Mouse (Mus musculus) forebrain, embryonic 14.5 days (tissue): ENCODE results near the gene Dars. TPM values are rescaled to one million over a fixed set of nuclear protein-coding genes. Genes with fewer than 3 reads are reported as not detected.
A peak's percentile ranks its signal among the peaks of the same experiment; 100 is the strongest.

ENCODE experiments used
- ATAC-seq: fragments of 200-750 bp; cut with Nextera tagmentation; 2 replicates; pipeline ENCODE4 v1.8.0; 2017; ENCODE audit warnings: mild to moderate bottlenecking, moderate library complexity
- DNase-seq: peaks from one replicate; pipeline ENCODE4 v3.0.0-alpha.2; 2015; ENCODE audit warnings: low spot score
- H3K27ac ChIP-seq: fragments of 300-500 bp; sonication (generic); 2 replicates; pipeline ENCODE4 v1.5.1; 2014; ENCODE audit warnings: low read depth, mild to moderate bottlenecking, control low read depth, low read length, moderate library complexity
- H3K27me3 ChIP-seq: fragments of 300-500 bp; sonication (generic); replicated peaks from 2 replicates; pipeline ENCODE4 v1.6.1; 2014; ENCODE audit warnings: low read length, control low read depth, mixed read lengths; ENCODE audit not compliant: control insufficient read depth, insufficient read depth
- H3K36me3 ChIP-seq: fragments of 300-500 bp; sonication (generic); 2 replicates; pipeline ENCODE4 v1.6.1; 2014; ENCODE audit warnings: low read length, control low read depth; ENCODE audit not compliant: control insufficient read depth, insufficient read depth
- H3K4me1 ChIP-seq: fragments of 300-500 bp; sonication (generic); 2 replicates; pipeline ENCODE4 v1.6.1; 2014; ENCODE audit warnings: antibody characterized with exemption, low read length, control low read depth; ENCODE audit not compliant: control insufficient read depth, insufficient read depth
- H3K4me2 ChIP-seq: fragments of 300-500 bp; sonication (generic); 2 replicates; pipeline ENCODE4 v1.6.1; 2014; ENCODE audit warnings: mild to moderate bottlenecking, control low read depth, low read length
- H3K4me3 ChIP-seq: fragments of 300-500 bp; sonication (generic); 2 replicates; pipeline ENCODE4 v1.5.1; 2014; ENCODE audit warnings: low read depth, low read length, control low read depth
- H3K9ac ChIP-seq: fragments of 300-500 bp; sonication (generic); 2 replicates; pipeline ENCODE4 v1.6.1; 2014; ENCODE audit warnings: mild to moderate bottlenecking, low read length, control low read depth, moderate library complexity
- H3K9me3 ChIP-seq: fragments of 300-500 bp; sonication (generic); replicated peaks from 2 replicates; pipeline ENCODE4 v1.6.1; 2016; ENCODE audit warnings: low read length, control low read depth, mixed read lengths; ENCODE audit not compliant: control insufficient read depth
- WGBS: fragments of 180-500 bp; shearing (Covaris S2); extraction: QIAGEN DNeasy Blood & Tissue Kit; methylation state at CpG from one replicate; pipeline ENCODE4 v1.1.7; 2014; 5-methylcytosine and 5-hydroxymethylcytosine counted together
- polyA plus RNA-seq: library from polyadenylated mRNA; unstranded; fragments of >200 nt; fragmentation: Nextera tagmentation; extraction: Ambion mirVana; gene quantifications from 2 replicates; pipeline ENCODE4 v1.2.1, GENCODE M21; 2014

The Dars gene
- polyA plus RNA-seq = 105 and 111 TPM in 2 replicates

DNA sequence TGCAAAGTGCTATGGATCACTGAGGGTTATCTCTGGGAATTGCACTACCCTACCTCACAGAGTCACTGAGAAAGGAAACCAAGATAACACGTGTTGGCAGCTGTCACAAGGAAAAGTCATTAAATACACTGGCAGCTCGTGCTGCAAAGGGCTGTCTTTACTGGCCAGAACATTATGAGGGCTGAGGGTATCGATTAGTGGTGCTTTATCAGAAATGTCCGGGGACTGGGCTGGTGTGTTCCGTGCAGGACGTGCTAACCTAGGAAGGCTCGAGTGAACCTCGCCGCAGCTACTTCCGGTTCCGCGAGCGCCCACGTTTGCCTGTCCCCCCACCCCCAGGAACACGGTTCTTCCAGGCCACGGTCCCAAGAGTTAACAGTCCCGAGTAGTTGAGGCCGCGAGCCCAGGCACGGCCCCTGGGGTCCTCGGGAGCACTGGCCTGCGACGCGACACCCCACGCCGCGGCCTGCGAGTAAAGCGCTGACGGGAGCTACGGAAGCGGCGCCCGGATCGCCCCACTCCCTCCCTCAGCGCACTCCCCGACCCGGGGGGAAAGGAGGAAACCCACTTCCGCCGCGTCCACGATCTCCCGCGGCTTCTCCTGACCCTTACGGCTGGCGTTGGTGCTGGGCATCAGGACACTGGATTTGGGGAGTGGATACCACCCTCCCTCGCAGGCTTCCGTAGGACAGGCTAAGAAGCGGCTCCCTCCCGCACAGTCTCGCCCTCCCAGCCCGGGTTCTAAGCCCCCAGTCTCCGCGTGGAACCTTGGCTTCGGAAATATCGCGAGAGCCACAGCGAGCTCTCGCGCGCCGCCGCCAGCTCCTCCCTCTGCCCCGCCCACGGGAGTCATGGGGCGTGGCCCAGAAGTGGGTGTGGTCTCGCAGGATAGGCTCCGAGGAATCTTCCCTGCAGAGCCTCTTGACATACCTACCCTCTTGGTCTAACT, at the start of gene Dars:
TSS of gene Dars (minus strand) at position 785 of the 949 bp plus-strand sequence.
- DNase-seq (peak; percentile 94), ATAC-seq (peak; percentile 94)
- H3K4me3 ChIP-seq = peak within 1 kb of the TSS; percentile 92
- H3K27ac ChIP-seq = peak within 1 kb of the TSS; percentile 81
- peaks cover 10% of the 10 kb centered on the region for H3K36me3 ChIP-seq
- H3K4me2 ChIP-seq = peak within 1 kb of the TSS; percentile 68
- WGBS = under 1% methylated on average over 68 of the region's 68 CpGs
- H3K9me3 ChIP-seq = no peaks in the 10 kb centered on the region
- H3K27me3 ChIP-seq = no peaks in the 10 kb centered on the region
- peak within 1 kb of the TSS; percentile 96 for H3K9ac ChIP-seq
- H3K4me1 ChIP-seq = no peaks in the 10 kb centered on the region

DNA sequence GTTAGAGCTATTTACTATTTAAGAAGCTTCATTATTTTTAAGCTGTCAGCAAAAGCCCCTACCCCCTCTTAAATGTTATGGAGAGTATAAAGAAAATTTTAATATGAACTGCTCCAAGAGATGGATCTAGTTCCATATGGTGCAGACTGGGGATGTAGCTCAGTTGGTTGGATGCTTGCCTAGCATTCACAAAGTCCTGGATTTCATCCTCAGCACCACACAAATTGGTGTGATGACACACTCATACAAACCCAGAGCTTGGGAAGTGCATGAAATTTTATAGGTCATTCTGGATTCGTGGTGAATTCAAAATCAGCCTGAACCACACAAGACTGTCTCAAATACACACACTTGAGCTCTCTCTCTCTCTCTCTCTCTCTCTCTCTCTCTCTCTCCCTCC, 49.7 kb upstream of the Dars start:
- Histone ChIP-seq H3K4me1 (peaks cover under 1% of the 10 kb centered on the region; the same call in 1 of the 2 replicates), H3K9ac (no peak overlapping the region), H3K4me3 (no peak overlapping the region), H3K9me3 (no peaks in the 10 kb centered on the region), H3K27me3 (no peaks in the 10 kb centered on the region), H3K4me2 (no peak overlapping the region), H3K36me3 (no peaks in the 10 kb centered on the region), H3K27ac (no peak overlapping the region)
- 53% methylated on average over 1 of the region's 1 CpGs for WGBS
- peak; percentile 33 for DNase-seq
- ATAC-seq = peak; percentile 53; the same call in 1 of the 2 replicates

GRCm38 (mm10) chr1:128463478-128463877, 46.3 kb upstream of the Dars start:
- DNase-seq = no peak
- no peak overlapping the region for H3K4me2 ChIP-seq
- no peaks in the 10 kb centered on the region for H3K27me3 ChIP-seq
- H3K9me3 ChIP-seq = no peaks in the 10 kb centered on the region
- WGBS = 85% methylated on average over 5 of the region's 5 CpGs
- no peak for ATAC-seq
- H3K27ac ChIP-seq = no peak overlapping the region
- no peak overlapping the region for H3K9ac ChIP-seq
- H3K36me3 ChIP-seq = no peaks in the 10 kb centered on the region
- no peak overlapping the region for H3K4me3 ChIP-seq
- H3K4me1 ChIP-seq = no peaks in the 10 kb centered on the region

- no peak overlapping the region for H3K4me2 ChIP-seq
- no peak overlapping the region for H3K4me3 ChIP-seq
- no peak overlapping the region for H3K27ac ChIP-seq
- WGBS = 86% methylated on average over 3 of the region's 3 CpGs
- no peak for ATAC-seq
- no peak overlapping the region for H3K9ac ChIP-seq
- no peak for DNase-seq
- H3K4me1 ChIP-seq = no peaks in the 10 kb centered on the region
- no peaks in the 10 kb centered on the region for H3K36me3 ChIP-seq
- no peaks in the 10 kb centered on the region for H3K27me3 ChIP-seq
- no peaks in the 10 kb centered on the region for H3K9me3 ChIP-seq
Measured at GRCm38 (mm10) chr1:128462389-128462788, 45.2 kb upstream of the Dars start.

- H3K27me3 ChIP-seq = no peaks in the 10 kb centered on the region
- H3K4me3 ChIP-seq = no peak overlapping the region
- H3K4me1 ChIP-seq = no peaks in the 10 kb centered on the region
- no peaks in the 10 kb centered on the region for H3K9me3 ChIP-seq
- H3K27ac ChIP-seq = no peak overlapping the region
- DNase-seq (no peak), ATAC-seq (no peak)
- no peak overlapping the region for H3K9ac ChIP-seq
- no peaks in the 10 kb centered on the region for H3K36me3 ChIP-seq
- no peak overlapping the region for H3K4me2 ChIP-seq
- 86% methylated on average over 6 of the region's 6 CpGs for WGBS
Measured at GRCm38 (mm10) chr1:128460780-128461179, 43.6 kb upstream of the Dars start.

DNA sequence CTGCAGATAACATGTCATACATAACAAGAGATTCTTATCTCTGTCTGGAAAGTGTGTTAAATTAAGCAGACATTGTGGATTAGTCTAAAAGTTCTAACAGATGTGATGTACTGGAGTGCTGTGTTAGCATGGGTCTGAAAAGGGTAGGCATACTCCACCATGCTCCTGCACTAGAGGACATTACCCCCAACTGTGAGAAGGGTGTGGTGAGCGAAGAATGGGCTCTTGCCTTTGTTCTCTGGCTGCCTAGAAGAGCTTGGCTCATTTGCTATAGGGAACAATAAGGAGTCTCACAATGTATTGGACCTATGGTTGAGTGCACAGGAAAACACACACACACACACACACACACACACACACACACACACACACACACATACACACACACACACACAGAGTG, 42.3 kb upstream of the Dars start:
- Histone ChIP-seq H3K27me3 (no peaks in the 10 kb centered on the region), H3K9me3 (no peaks in the 10 kb centered on the region), H3K4me1 (no peaks in the 10 kb centered on the region), H3K36me3 (no peaks in the 10 kb centered on the region), H3K4me3 (no peak overlapping the region), H3K9ac (no peak overlapping the region), H3K27ac (no peak overlapping the region), H3K4me2 (no peak overlapping the region)
- DNase-seq = no peak
- no peak for ATAC-seq
- 41% methylated on average over 1 of the region's 1 CpGs for WGBS

DNA sequence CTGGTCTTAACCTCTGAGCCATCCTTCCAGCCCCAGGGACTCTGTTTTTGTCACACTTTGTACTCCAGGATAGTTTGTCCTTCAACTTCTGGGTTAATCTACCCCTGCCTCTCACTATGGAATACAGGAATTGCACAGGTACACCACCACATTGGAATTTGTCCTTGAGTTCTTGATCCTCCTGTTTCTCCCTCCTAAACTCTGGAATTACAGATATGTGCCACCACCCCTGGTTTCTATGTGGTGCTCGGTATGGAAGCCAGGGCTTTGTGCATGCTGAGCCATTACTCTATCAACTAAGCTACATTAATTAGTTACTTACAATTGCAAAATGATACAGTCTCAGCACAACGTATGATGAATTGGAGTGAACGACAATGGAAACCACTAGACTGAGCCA, 41.8 kb upstream of the Dars start:
- WGBS = 51% methylated on average over 3 of the region's 3 CpGs
- Histone ChIP-seq H3K27me3 (no peaks in the 10 kb centered on the region), H3K27ac (no peak overlapping the region), H3K4me1 (no peaks in the 10 kb centered on the region), H3K4me3 (no peak overlapping the region), H3K36me3 (no peaks in the 10 kb centered on the region), H3K9ac (no peak overlapping the region), H3K9me3 (no peaks in the 10 kb centered on the region), H3K4me2 (no peak overlapping the region)
- ATAC-seq (no peak), DNase-seq (no peak)

DNA sequence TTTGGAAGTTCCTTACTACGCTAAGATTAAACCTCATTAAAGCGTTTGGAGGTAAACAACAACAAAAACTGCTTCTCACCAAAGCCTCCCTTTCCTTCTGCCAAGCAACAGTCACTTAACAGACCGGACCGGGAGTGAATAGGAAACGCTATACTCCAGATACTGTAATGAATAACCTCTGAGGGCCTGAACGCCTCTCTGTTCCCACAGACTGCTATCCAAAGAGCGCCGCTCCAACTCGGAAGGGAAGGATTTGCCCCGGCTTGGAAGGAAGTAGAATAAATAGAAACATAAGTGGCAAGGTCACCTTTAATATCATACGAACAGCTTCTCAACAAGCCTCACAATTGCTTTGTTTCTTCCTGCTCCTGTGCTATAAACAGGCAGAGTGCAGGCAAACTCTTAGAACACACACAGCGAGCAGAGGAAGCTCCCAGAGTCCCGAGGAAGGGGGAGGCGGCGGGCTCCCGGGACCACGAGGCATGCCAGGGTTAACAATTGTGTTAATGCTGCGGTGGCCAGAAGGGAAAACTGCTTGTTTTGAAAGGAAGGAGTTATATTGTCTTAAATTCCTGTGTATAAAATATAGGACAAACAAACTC, 39.8 kb upstream of the Dars start:
- H3K27me3 ChIP-seq = no peaks in the 10 kb centered on the region
- H3K9me3 ChIP-seq = no peaks in the 10 kb centered on the region
- peak; percentile 57 for ATAC-seq
- H3K4me3 ChIP-seq = no peak overlapping the region
- peak overlapping the region; percentile 6; the same call in 1 of the 2 replicates for H3K4me2 ChIP-seq
- WGBS = 39% methylated on average over 18 of the region's 18 CpGs
- H3K9ac ChIP-seq = no peak overlapping the region
- H3K4me1 ChIP-seq = no peaks in the 10 kb centered on the region
- no peaks in the 10 kb centered on the region for H3K36me3 ChIP-seq
- DNase-seq = peak; percentile 38
- no peak overlapping the region for H3K27ac ChIP-seq

GRCm38 (mm10) chr1:128456271-128456670, 39.1 kb upstream of the Dars start:
- no peaks in the 10 kb centered on the region for H3K27me3 ChIP-seq
- DNase-seq = no peak
- ATAC-seq = no peak
- H3K4me3 ChIP-seq = no peak overlapping the region
- H3K9ac ChIP-seq = no peak overlapping the region
- WGBS = 95% methylated on average over 10 of the region's 10 CpGs
- no peaks in the 10 kb centered on the region for H3K4me1 ChIP-seq
- no peaks in the 10 kb centered on the region for H3K9me3 ChIP-seq
- H3K4me2 ChIP-seq = no peak overlapping the region
- no peaks in the 10 kb centered on the region for H3K36me3 ChIP-seq
- H3K27ac ChIP-seq = no peak overlapping the region
